Mouse (Mus musculus) cerebellum, adult 2 months (tissue): ENCODE data around the gene Vmn2r80.

Source experiments
- CTCF ChIP-seq: fragments of 200-500 bp; IDR thresholded peaks from 2 replicates; pipeline ENCODE4 v1.5.1; 2011; ENCODE audit warnings: low read depth, mild to moderate bottlenecking, control low read depth, low read length, moderate library complexity, borderline replicate concordance; ENCODE audit not compliant: insufficient read depth
- POLR2A ChIP-seq: fragments of 200-500 bp; IDR thresholded peaks from 2 replicates; pipeline ENCODE4 v1.6.1; 2011; ENCODE audit warnings: low read length, control low read depth, borderline replicate concordance; ENCODE audit not compliant: insufficient read depth

GRCm38 (mm10) chr10:79115085-79115484 lies 33.5 kb upstream of the Vmn2r80 start:
- TF ChIP-seq CTCF (no peak), POLR2A (no peak)
